Mouse (Mus musculus) right cerebral cortex, postnatal 36 days (tissue): Measurements from ENCODE around the gene Prrt1.

Source experiments
- DNase-seq, 2 experiments: peaks; one replicate each; pipeline ENCODE4 v3.0.0; 2022; ENCODE audit warnings: low spot score in 2 of 2, mixed read lengths in 1 of 2

Prrt1 gene

GRCm38 (mm10) chr17:34671151-34672066, 42.1 kb downstream of the Prrt1 start:
- no peak for DNase-seq

GRCm38 (mm10) chr17:34672246-34672792, 43.0 kb downstream of the Prrt1 start:
- no peak for DNase-seq

GRCm38 (mm10) chr17:34673139-34673538, 43.8 kb downstream of the Prrt1 start:
- DNase-seq, result no peak

- no peak for DNase-seq
Measured at GRCm38 (mm10) chr17:34674524-34675204, 45.3 kb downstream of the Prrt1 start.

- DNase-seq, result no peak
Measured at GRCm38 (mm10) chr17:34675205-34676092, 46.1 kb downstream of the Prrt1 start.

GRCm38 (mm10) chr17:34676093-34676460, 46.7 kb downstream of the Prrt1 start:
- no peak for DNase-seq

- DNase-seq, result no peak
Measured at GRCm38 (mm10) chr17:34676671-34677070, 47.3 kb downstream of the Prrt1 start.

- DNase-seq, result no peak
Measured at GRCm38 (mm10) chr17:34680191-34680590, 50.9 kb downstream of the Prrt1 start.

GRCm38 (mm10) chr17:34680621-34681020, 51.3 kb downstream of the Prrt1 start:
- DNase-seq, result no peak

- no peak for DNase-seq
Measured at GRCm38 (mm10) chr17:34681132-34681571, 51.8 kb downstream of the Prrt1 start.

- DNase-seq, result no peak
Measured at GRCm38 (mm10) chr17:34681881-34682536, 52.7 kb downstream of the Prrt1 start.
